Mouse (Mus musculus): ENCODE results near the gene Cenpl.

DNA sequence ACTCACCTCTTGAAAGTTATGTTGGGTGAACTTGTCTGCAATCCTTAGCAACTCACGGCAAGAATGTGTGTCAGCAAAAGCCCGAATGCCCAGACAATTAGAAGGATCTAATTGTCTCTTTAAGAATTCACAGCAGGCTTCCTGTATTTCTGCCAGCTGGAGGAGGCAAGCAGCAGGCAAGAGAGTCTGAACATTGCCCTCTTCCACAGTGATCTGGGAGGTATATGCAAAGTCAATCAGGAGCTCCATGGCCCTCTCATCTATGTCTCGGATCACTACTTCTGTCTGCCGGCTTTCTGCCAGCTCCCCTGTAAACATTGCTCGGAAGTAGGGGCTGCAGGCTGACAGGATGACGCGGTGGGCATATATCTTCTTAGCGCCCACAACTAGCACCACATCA, 38.7 kb downstream of the Cenpl start:
- no peak for TF ChIP-seq CTCF (IDR thresholded peaks at IDR 0.05; ENCODE audit: low read depth, low read length)
- no peak for TF ChIP-seq POLR2A (IDR thresholded peaks at IDR 0.05; ENCODE audit: extremely low read depth, insufficient read depth, low read length)
